Mouse (Mus musculus) cerebellum, adult 11-12 months (tissue): ENCODE measurements around the gene Stk39.

Experiments
- DNase-seq: peaks from one replicate; pipeline ENCODE4 v3.0.0; 2022

The Stk39 gene

GRCm38 (mm10) chr2:68336913-68337312 is 135.2 kb downstream of the Stk39 start:
- DNase-seq, result no peak

GRCm38 (mm10) chr2:68334945-68335344 is 137.1 kb downstream of the Stk39 start:
- DNase-seq, result no peak

GRCm38 (mm10) chr2:68325306-68325705 is 146.8 kb downstream of the Stk39 start:
- DNase-seq, result peak; percentile 59

- no peak for DNase-seq
These were observed 150.8 kb downstream of the Stk39 start for GRCm38 (mm10) chr2:68321230-68321629.

- peak; percentile 36 for DNase-seq
These were observed 151.4 kb downstream of the Stk39 start for GRCm38 (mm10) chr2:68320670-68321069.

- no peak for DNase-seq
These were observed 153.6 kb downstream of the Stk39 start for GRCm38 (mm10) chr2:68318452-68318851.

GRCm38 (mm10) chr2:68317895-68318294 is 154.2 kb downstream of the Stk39 start:
- no peak for DNase-seq

- no peak for DNase-seq
These were observed 154.6 kb downstream of the Stk39 start for GRCm38 (mm10) chr2:68317452-68317851.

GRCm38 (mm10) chr2:68315258-68315657 is 156.8 kb downstream of the Stk39 start:
- DNase-seq, result no peak

- no peak for DNase-seq
These were observed 161.9 kb downstream of the Stk39 start for GRCm38 (mm10) chr2:68310121-68310520.

GRCm38 (mm10) chr2:68306519-68306918 is 165.5 kb downstream of the Stk39 start:
- no peak for DNase-seq

GRCm38 (mm10) chr2:68304771-68305460 is 167.2 kb downstream of the Stk39 start:
- DNase-seq, result no peak

GRCm38 (mm10) chr2:68301811-68302542 is 170.1 kb downstream of the Stk39 start:
- DNase-seq, result no peak

- no peak for DNase-seq
These were observed 173.7 kb downstream of the Stk39 start for GRCm38 (mm10) chr2:68298356-68298755.

GRCm38 (mm10) chr2:68297955-68298354 is 174.1 kb downstream of the Stk39 start:
- DNase-seq, result no peak

GRCm38 (mm10) chr2:68296743-68297142 is 175.3 kb downstream of the Stk39 start:
- DNase-seq, result no peak

GRCm38 (mm10) chr2:68292539-68293320 is 179.3 kb downstream of the Stk39 start:
- no peak for DNase-seq

GRCm38 (mm10) chr2:68291895-68292294 is 180.2 kb downstream of the Stk39 start:
- no peak for DNase-seq

GRCm38 (mm10) chr2:68289961-68290360 is 182.1 kb downstream of the Stk39 start:
- DNase-seq, result no peak

- no peak for DNase-seq
These were observed 182.9 kb downstream of the Stk39 start for GRCm38 (mm10) chr2:68289177-68289576.

- DNase-seq, result no peak
These were observed 184.0 kb downstream of the Stk39 start for GRCm38 (mm10) chr2:68288106-68288505.

GRCm38 (mm10) chr2:68284391-68284790 is 187.7 kb downstream of the Stk39 start:
- DNase-seq, result no peak

- DNase-seq, result no peak
These were observed 189.0 kb downstream of the Stk39 start for GRCm38 (mm10) chr2:68283021-68283548.
